Mouse (Mus musculus) intestine, embryonic 14.5 days (tissue): ENCODE data around the gene Ell2. TPM values are rescaled to one million over a fixed set of nuclear protein-coding genes. Genes with fewer than 3 reads are reported as not detected.

Source experiments
- ATAC-seq: fragments of 200-750 bp; cut with Nextera tagmentation; replicated peaks from 2 replicates; pipeline ENCODE4 v1.8.0; 2017; ENCODE audit warnings: low read depth, moderate number of reproducible peaks, moderate TSS enrichment, moderate library complexity; ENCODE audit not compliant: low FRiP score, low TSS enrichment
- DNase-seq: peaks from one replicate; pipeline ENCODE4 v3.0.0-alpha.2; 2018; ENCODE audit warnings: low spot score
- H3K27ac ChIP-seq: fragments of 300-500 bp; sonication (generic); 2 replicates; pipeline ENCODE4 v1.5.1; 2014; ENCODE audit warnings: low read depth, mild to moderate bottlenecking, control low read depth
- H3K27me3 ChIP-seq: fragments of 300-500 bp; sonication (generic); replicated peaks from 2 replicates; pipeline ENCODE4 v1.6.1; 2014; ENCODE audit warnings: low read length, control low read depth; ENCODE audit not compliant: control insufficient read depth, insufficient read depth
- H3K36me3 ChIP-seq: fragments of 300-500 bp; sonication (generic); 2 replicates; pipeline ENCODE4 v1.6.1; 2014; ENCODE audit warnings: low read length, control low read depth; ENCODE audit not compliant: control insufficient read depth, insufficient read depth
- H3K4me1 ChIP-seq: fragments of 300-500 bp; sonication (generic); replicated peaks from 2 replicates; pipeline ENCODE4 v1.6.1; 2014; ENCODE audit warnings: low read length, control low read depth, mixed read lengths; ENCODE audit not compliant: control insufficient read depth, insufficient read depth
- H3K4me2 ChIP-seq: fragments of 300-500 bp; sonication (generic); 2 replicates; pipeline ENCODE4 v1.6.1; 2014; ENCODE audit warnings: low read length
- H3K4me3 ChIP-seq: fragments of 300-500 bp; sonication (generic); 2 replicates; pipeline ENCODE4 v1.5.1; 2014; ENCODE audit warnings: low read depth, low read length, control low read depth, mixed read lengths
- H3K9ac ChIP-seq: fragments of 300-500 bp; sonication (generic); 2 replicates; pipeline ENCODE4 v1.6.1; 2014; ENCODE audit warnings: mild to moderate bottlenecking, low read length
- H3K9me3 ChIP-seq: fragments of 300-500 bp; sonication (generic); 2 replicates; pipeline ENCODE4 v1.6.1; 2016; ENCODE audit warnings: low read length, control low read depth; ENCODE audit not compliant: control insufficient read depth
- WGBS: fragments of 180-500 bp; shearing (Covaris S2); extraction: QIAGEN DNeasy Blood & Tissue Kit; methylation state at CpG from one replicate; pipeline ENCODE4 v1.1.7; 2014; 5-methylcytosine and 5-hydroxymethylcytosine counted together
- polyA plus RNA-seq: library from polyadenylated mRNA; unstranded; fragments of >200 nt; fragmentation: Nextera tagmentation; extraction: Ambion mirVana; gene quantifications from 2 replicates; pipeline ENCODE4 v1.2.1, GENCODE M21; 2014

The Ell2 gene
- polyA plus RNA-seq, 1 experiment from 2014 or later: 3.0 TPM

- DNase-seq: no peak
- no peaks in the 10 kb centered on the region for H3K27me3 ChIP-seq
- no peaks in the 10 kb centered on the region for H3K9me3 ChIP-seq
- H3K4me1 ChIP-seq: no peaks in the 10 kb centered on the region
- no peak overlapping the region for H3K9ac ChIP-seq
- no peak for ATAC-seq
- no peak overlapping the region for H3K27ac ChIP-seq
- 75% methylated on average over 7 of the region's 7 CpGs for WGBS
- no peak overlapping the region for H3K4me3 ChIP-seq
- H3K36me3 ChIP-seq: no peaks in the 10 kb centered on the region
- H3K4me2 ChIP-seq: no peak overlapping the region
Measured at GRCm38 (mm10) chr13:75798413-75799302, 92.1 kb downstream of the Ell2 start.

GRCm38 (mm10) chr13:75799421-75799820 is 92.9 kb downstream of the Ell2 start:
- WGBS: 90% methylated on average over 3 of the region's 3 CpGs
- H3K27me3 ChIP-seq: no peaks in the 10 kb centered on the region
- H3K4me3 ChIP-seq: no peak overlapping the region
- no peaks in the 10 kb centered on the region for H3K4me1 ChIP-seq
- H3K4me2 ChIP-seq: no peak overlapping the region
- H3K9ac ChIP-seq: no peak overlapping the region
- DNase-seq (no peak), ATAC-seq (no peak)
- H3K9me3 ChIP-seq: no peaks in the 10 kb centered on the region
- H3K27ac ChIP-seq: no peak overlapping the region
- no peaks in the 10 kb centered on the region for H3K36me3 ChIP-seq

GRCm38 (mm10) chr13:75807969-75808368 is 101.4 kb downstream of the Ell2 start:
- DNase-seq (no peak), ATAC-seq (no peak)
- Histone ChIP-seq H3K9me3 (no peaks in the 10 kb centered on the region), H3K4me2 (no peak overlapping the region), H3K4me1 (no peaks in the 10 kb centered on the region), H3K27me3 (no peaks in the 10 kb centered on the region), H3K36me3 (no peaks in the 10 kb centered on the region), H3K4me3 (no peak overlapping the region), H3K27ac (no peak overlapping the region), H3K9ac (no peak overlapping the region)
- WGBS: 78% methylated on average over 1 of the region's 1 CpGs

- H3K27me3 ChIP-seq: no peaks in the 10 kb centered on the region
- DNase-seq (no peak), ATAC-seq (no peak)
- 86% methylated on average over 1 of the region's 1 CpGs for WGBS
- H3K4me1 ChIP-seq: no peaks in the 10 kb centered on the region
- no peak overlapping the region for H3K9ac ChIP-seq
- no peaks in the 10 kb centered on the region for H3K36me3 ChIP-seq
- no peaks in the 10 kb centered on the region for H3K9me3 ChIP-seq
- H3K4me3 ChIP-seq: no peak overlapping the region
- no peak overlapping the region for H3K27ac ChIP-seq
- H3K4me2 ChIP-seq: no peak overlapping the region
Measured at GRCm38 (mm10) chr13:75809957-75810356, 103.4 kb downstream of the Ell2 start.

GRCm38 (mm10) chr13:75817183-75817582 is 110.6 kb downstream of the Ell2 start:
- H3K27ac ChIP-seq: no peak overlapping the region
- H3K4me2 ChIP-seq: no peak overlapping the region
- H3K27me3 ChIP-seq: no peaks in the 10 kb centered on the region
- no peaks in the 10 kb centered on the region for H3K4me1 ChIP-seq
- H3K9me3 ChIP-seq: no peaks in the 10 kb centered on the region
- DNase-seq (no peak), ATAC-seq (no peak)
- no peaks in the 10 kb centered on the region for H3K36me3 ChIP-seq
- H3K4me3 ChIP-seq: no peak overlapping the region
- H3K9ac ChIP-seq: no peak overlapping the region
- WGBS: 99% methylated on average over 2 of the region's 2 CpGs

GRCm38 (mm10) chr13:75818486-75818885 is 111.9 kb downstream of the Ell2 start:
- H3K4me1 ChIP-seq: no peaks in the 10 kb centered on the region
- WGBS: 62% methylated on average over 3 of the region's 3 CpGs
- H3K9ac ChIP-seq: no peak overlapping the region

GRCm38 (mm10) chr13:75818945-75819706 is 112.6 kb downstream of the Ell2 start:
- DNase-seq (no peak), ATAC-seq (no peak)
- Histone ChIP-seq H3K27me3 (no peaks in the 10 kb centered on the region), H3K9ac (no peak overlapping the region), H3K36me3 (no peaks in the 10 kb centered on the region), H3K4me3 (no peak overlapping the region), H3K27ac (no peak overlapping the region), H3K4me1 (no peaks in the 10 kb centered on the region), H3K9me3 (no peaks in the 10 kb centered on the region), H3K4me2 (no peak overlapping the region)
- WGBS: 73% methylated on average over 3 of the region's 3 CpGs

More at GRCm38 (mm10) chr13:75818486-75818885, 111.9 kb downstream of the Ell2 start:
- Histone ChIP-seq H3K4me3 (no peak overlapping the region), H3K36me3 (no peaks in the 10 kb centered on the region), H3K27ac (no peak overlapping the region), H3K9me3 (no peaks in the 10 kb centered on the region), H3K4me2 (no peak overlapping the region), H3K27me3 (no peaks in the 10 kb centered on the region)
- ATAC-seq (no peak), DNase-seq (no peak)

- Histone ChIP-seq H3K4me2 (no peak overlapping the region), H3K27me3 (no peaks in the 10 kb centered on the region), H3K4me1 (no peaks in the 10 kb centered on the region), H3K36me3 (no peaks in the 10 kb centered on the region), H3K9me3 (no peaks in the 10 kb centered on the region), H3K4me3 (no peak overlapping the region), H3K9ac (no peak overlapping the region), H3K27ac (no peak overlapping the region)
- no peak for DNase-seq
- ATAC-seq: no peak
Measured at GRCm38 (mm10) chr13:75819898-75820297, 113.3 kb downstream of the Ell2 start.
